Mouse (Mus musculus) cortical plate, adult 2 months (tissue): ENCODE results near the gene 1700029P11Rik.

Source experiments
- CTCF ChIP-seq: fragments of 200-500 bp; IDR thresholded peaks from 2 replicates; pipeline ENCODE4 v1.5.1; 2011; ENCODE audit warnings: mild to moderate bottlenecking, control low read depth, low read length; ENCODE audit not compliant: insufficient read depth; ENCODE audit errors: extremely low read depth
- POLR2A ChIP-seq: fragments of 200-500 bp; IDR thresholded peaks from 2 replicates; pipeline ENCODE4 v1.6.1; 2011; ENCODE audit warnings: mild to moderate bottlenecking, low read length, control low read depth; ENCODE audit not compliant: insufficient read depth; ENCODE audit errors: extremely low read depth

DNA sequence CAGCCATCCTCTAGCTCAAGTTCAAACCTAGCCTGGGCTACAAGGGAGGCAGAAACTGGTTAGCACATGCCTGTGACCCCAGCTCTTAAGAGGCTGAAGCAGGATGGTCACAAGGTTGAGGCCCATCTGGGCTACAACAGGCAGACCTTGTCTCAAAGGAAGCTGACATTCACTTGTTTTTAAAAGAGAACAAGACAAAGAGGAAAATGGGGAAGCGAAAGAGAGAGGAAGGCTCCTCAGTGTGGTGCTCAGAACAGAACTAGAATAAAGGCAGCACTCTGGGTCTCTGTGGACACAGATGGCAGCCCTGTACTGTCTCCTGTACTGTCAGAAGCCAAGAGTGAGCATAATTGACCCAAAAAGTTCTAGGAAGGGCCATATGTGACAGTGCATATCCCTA lies 46.4 kb upstream of the 1700029P11Rik start:
- no peak for TF ChIP-seq CTCF
- TF ChIP-seq POLR2A, result no peak
